Mouse (Mus musculus): ENCODE measurements around the gene Lair1.

- no peak for TF ChIP-seq POLR2A (IDR thresholded peaks at IDR 0.05; ENCODE audit: extremely low read depth, insufficient read depth, low read length)
- no peak for TF ChIP-seq CTCF (IDR thresholded peaks at IDR 0.05; ENCODE audit: low read depth, low read length)
Observed at GRCm38 (mm10) chr7:4087896-4088480, 25.0 kb upstream of the Lair1 start.

Data from liver, adult 2 months (tissue).